ENCODE assay signal across 34 mouse cellular contexts in genomic region chr4:134858494-134858893, GRCm38 (mm10). TPM values are rescaled to one million over a fixed set of nuclear protein-coding genes. Genes with fewer than 3 reads are reported as not detected.
"Had no signal": no experiment of that assay in that cellular context is flagged by ENCODE, and none has a peak within 500 bp of the region (broad histone marks: within the 10 kb centered on the region; RNA-seq: fewer than 3 reads in every experiment).

No protein-coding gene starts in this region.

- H3K9ac ChIP-seq: heart, embryonic 13.5 days; heart, embryonic 15.5 days; hindbrain, embryonic 13.5 days; hindbrain, embryonic 15.5 days; kidney, embryonic 15.5 days; limb, embryonic 13.5 days; limb, embryonic 15.5 days had no signal

- DNase-seq: gastrocnemius, postnatal 14 days; gastrocnemius, postnatal 36 days; heart, adult 2 months; heart, postnatal 14 days; heart, postnatal 36 days; kidney, adult 11 months; kidney, adult 2 months; kidney, adult 9 months; kidney, postnatal 14 days; kidney, postnatal 36 days; layer of hippocampus, adult 9-11 months; layer of hippocampus, postnatal 36 days; left cerebral cortex, postnatal 4 days had no signal

- H3K27ac ChIP-seq: heart, adult 2 months; heart, embryonic 13.5 days; heart, embryonic 15.5 days; hindbrain, embryonic 13.5 days; hindbrain, embryonic 15.5 days; hindbrain, postnatal 0 days; kidney, embryonic 15.5 days; kidney, postnatal 0 days; limb, embryonic 13.5 days; limb, embryonic 15.5 days had no signal

- H3K4me3 ChIP-seq: heart, adult 2 months; heart, embryonic 13.5 days; heart, embryonic 15.5 days; hindbrain, embryonic 13.5 days; hindbrain, embryonic 15.5 days; kidney, embryonic 15.5 days; limb, embryonic 13.5 days; limb, embryonic 15.5 days had no signal

- H3K9me3 ChIP-seq: heart, embryonic 13.5 days; heart, embryonic 15.5 days; hindbrain, embryonic 13.5 days; hindbrain, embryonic 15.5 days; kidney, embryonic 15.5 days; limb, embryonic 13.5 days; limb, embryonic 15.5 days had no signal

- H3K4me2 ChIP-seq: heart, embryonic 11.5 days; heart, embryonic 13.5 days; heart, embryonic 15.5 days; hindbrain, embryonic 13.5 days; hindbrain, embryonic 15.5 days; kidney, embryonic 15.5 days; limb, embryonic 13.5 days; limb, embryonic 15.5 days had no signal

- H3K27me3 ChIP-seq: kidney, embryonic 15.5 days; limb, embryonic 13.5 days had no signal

- H3K36me3 ChIP-seq: heart, embryonic 13.5 days; heart, embryonic 15.5 days; hindbrain, embryonic 13.5 days; hindbrain, embryonic 15.5 days; kidney, embryonic 15.5 days; limb, embryonic 13.5 days; limb, embryonic 15.5 days had no signal

- ATAC-seq: hindbrain, postnatal 0 days; intestine, embryonic 16.5 days had no signal

RNA-seq across cellular contexts. Expression of gene Rhd, which starts 5.8 kb away (rescaled TPM):
- total RNA-seq: gastrocnemius, adult 18-20 months; gastrocnemius, adult 8-10 months; gastrocnemius, postnatal 36 days; layer of hippocampus, adult 18-20 months; layer of hippocampus, adult 8-10 months; layer of hippocampus, postnatal 14 days; layer of hippocampus, postnatal 36 days; left cerebral cortex, adult 18-20 months; left cerebral cortex, postnatal 10 days; left cerebral cortex, postnatal 25 days; left cerebral cortex, postnatal 4 days; liver, adult 2 months had no signal
- polyA plus RNA-seq: large intestine, adult 2 months; liver, adult 2 months had no signal
